Mouse (Mus musculus) forebrain, embryonic 14.5 days (tissue): ENCODE data around the gene Phf21a. TPM values are rescaled to one million over a fixed set of nuclear protein-coding genes. Genes with fewer than 3 reads are reported as not detected.
A peak's percentile ranks its signal among the peaks of the same experiment; 100 is the strongest.

Source experiments
- ATAC-seq: fragments of 200-750 bp; cut with Nextera tagmentation; 2 replicates; pipeline ENCODE4 v1.8.0; 2017; ENCODE audit warnings: mild to moderate bottlenecking, moderate library complexity
- DNase-seq: peaks from one replicate; pipeline ENCODE4 v3.0.0-alpha.2; 2015; ENCODE audit warnings: low spot score
- H3K27ac ChIP-seq: fragments of 300-500 bp; sonication (generic); 2 replicates; pipeline ENCODE4 v1.5.1; 2014; ENCODE audit warnings: low read depth, mild to moderate bottlenecking, control low read depth, low read length, moderate library complexity
- H3K27me3 ChIP-seq: fragments of 300-500 bp; sonication (generic); replicated peaks from 2 replicates; pipeline ENCODE4 v1.6.1; 2014; ENCODE audit warnings: low read length, control low read depth, mixed read lengths; ENCODE audit not compliant: control insufficient read depth, insufficient read depth
- H3K36me3 ChIP-seq: fragments of 300-500 bp; sonication (generic); 2 replicates; pipeline ENCODE4 v1.6.1; 2014; ENCODE audit warnings: low read length, control low read depth; ENCODE audit not compliant: control insufficient read depth, insufficient read depth
- H3K4me1 ChIP-seq: fragments of 300-500 bp; sonication (generic); 2 replicates; pipeline ENCODE4 v1.6.1; 2014; ENCODE audit warnings: antibody characterized with exemption, low read length, control low read depth; ENCODE audit not compliant: control insufficient read depth, insufficient read depth
- H3K4me2 ChIP-seq: fragments of 300-500 bp; sonication (generic); 2 replicates; pipeline ENCODE4 v1.6.1; 2014; ENCODE audit warnings: mild to moderate bottlenecking, control low read depth, low read length
- H3K4me3 ChIP-seq: fragments of 300-500 bp; sonication (generic); 2 replicates; pipeline ENCODE4 v1.5.1; 2014; ENCODE audit warnings: low read depth, low read length, control low read depth
- H3K9ac ChIP-seq: fragments of 300-500 bp; sonication (generic); 2 replicates; pipeline ENCODE4 v1.6.1; 2014; ENCODE audit warnings: mild to moderate bottlenecking, low read length, control low read depth, moderate library complexity
- H3K9me3 ChIP-seq: fragments of 300-500 bp; sonication (generic); replicated peaks from 2 replicates; pipeline ENCODE4 v1.6.1; 2016; ENCODE audit warnings: low read length, control low read depth, mixed read lengths; ENCODE audit not compliant: control insufficient read depth
- WGBS: fragments of 180-500 bp; shearing (Covaris S2); extraction: QIAGEN DNeasy Blood & Tissue Kit; methylation state at CpG from one replicate; pipeline ENCODE4 v1.1.7; 2014; 5-methylcytosine and 5-hydroxymethylcytosine counted together
- polyA plus RNA-seq: library from polyadenylated mRNA; unstranded; fragments of >200 nt; fragmentation: Nextera tagmentation; extraction: Ambion mirVana; gene quantifications from 2 replicates; pipeline ENCODE4 v1.2.1, GENCODE M21; 2014

Gene Phf21a
- polyA plus RNA-seq, 1 experiment from 2014 or later, result 37.5 TPM

GRCm38 (mm10) chr2:92382759-92383158, 289.8 kb downstream of the Phf21a start:
- H3K27ac ChIP-seq, result no peak overlapping the region
- H3K9me3 ChIP-seq, result no peaks in the 10 kb centered on the region
- no peak overlapping the region for H3K4me2 ChIP-seq
- H3K27me3 ChIP-seq, result no peaks in the 10 kb centered on the region
- ATAC-seq (no peak), DNase-seq (no peak)
- peaks cover 98% of the 10 kb centered on the region for H3K36me3 ChIP-seq
- no peak overlapping the region for H3K4me3 ChIP-seq
- 97% methylated on average over 4 of the region's 4 CpGs for WGBS
- no peak overlapping the region for H3K9ac ChIP-seq
- peaks cover 4% of the 10 kb centered on the region for H3K4me1 ChIP-seq

- Histone ChIP-seq H3K4me3 (no peak overlapping the region), H3K27ac (no peak overlapping the region), H3K27me3 (no peaks in the 10 kb centered on the region), H3K4me1 (peaks cover 11% of the 10 kb centered on the region), H3K9ac (no peak overlapping the region), H3K9me3 (no peaks in the 10 kb centered on the region), H3K4me2 (no peak overlapping the region), H3K36me3 (peaks cover 85% of the 10 kb centered on the region)
- 81% methylated on average over 4 of the region's 4 CpGs for WGBS
- ATAC-seq, result no peak
- DNase-seq, result no peak
Observed at GRCm38 (mm10) chr2:92384101-92384500, 291.2 kb downstream of the Phf21a start.

DNA sequence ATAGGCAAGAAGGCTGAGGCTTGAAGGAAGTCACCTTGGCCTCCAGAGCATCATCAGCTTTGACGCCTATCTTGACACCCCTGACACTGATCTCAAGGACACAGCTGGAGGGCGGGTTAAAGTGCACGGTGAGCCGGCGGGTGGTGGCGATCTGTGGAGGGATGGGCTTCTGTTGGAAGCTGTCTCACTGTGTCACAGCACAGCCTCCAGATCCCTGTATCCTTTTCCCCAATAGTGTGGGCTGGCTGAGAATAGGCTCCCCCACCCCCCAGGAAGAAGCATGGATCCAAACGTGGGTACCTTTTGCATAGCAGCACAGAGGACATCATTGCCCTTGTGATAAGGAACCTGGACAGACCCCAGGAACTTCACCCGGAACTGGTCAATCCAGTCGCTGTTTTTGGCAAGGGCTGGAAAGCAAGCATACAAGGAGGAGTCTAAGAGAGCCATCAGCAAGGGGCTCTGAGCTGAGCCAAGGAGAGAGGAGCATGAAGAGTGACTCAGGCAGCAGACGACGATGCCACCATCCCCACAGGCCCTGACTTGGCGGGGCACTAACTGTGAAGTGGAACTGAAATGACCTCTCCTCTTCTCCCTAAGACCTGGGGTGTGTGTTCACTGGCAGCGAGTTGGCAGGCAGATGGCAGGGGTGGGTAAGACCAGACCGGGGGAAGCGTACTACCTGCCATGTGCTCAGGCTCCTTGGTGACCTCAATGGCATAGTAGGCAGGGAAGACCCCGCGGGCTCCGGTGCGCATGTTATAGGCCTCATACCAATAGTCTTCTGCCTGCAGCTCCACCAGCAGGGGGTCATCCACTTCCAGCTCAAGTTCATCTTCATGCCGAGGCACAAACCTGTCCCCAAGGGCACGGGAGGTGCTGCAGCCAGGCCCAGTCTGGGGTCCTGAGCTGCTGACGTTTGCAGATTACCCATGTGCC, 292.5 kb downstream of the Phf21a start:
- no peak for ATAC-seq
- H3K4me3 ChIP-seq, result no peak overlapping the region
- H3K9ac ChIP-seq, result no peak overlapping the region
- peaks cover 19% of the 10 kb centered on the region for H3K4me1 ChIP-seq
- no peak for DNase-seq
- H3K27me3 ChIP-seq, result no peaks in the 10 kb centered on the region
- H3K27ac ChIP-seq, result no peak overlapping the region
- WGBS, result 92% methylated on average over 22 of the region's 22 CpGs
- H3K9me3 ChIP-seq, result no peaks in the 10 kb centered on the region
- H3K4me2 ChIP-seq, result no peak overlapping the region
- peaks cover 72% of the 10 kb centered on the region for H3K36me3 ChIP-seq

GRCm38 (mm10) chr2:92386821-92387570, 294.1 kb downstream of the Phf21a start:
- H3K4me3 ChIP-seq, result 0 out of 2 replicates have a peak overlapping the region, but pooled peaks have one; percentile 79
- no peaks in the 10 kb centered on the region for H3K9me3 ChIP-seq
- no peaks in the 10 kb centered on the region for H3K27me3 ChIP-seq
- DNase-seq, result no peak
- ATAC-seq, result no peak
- H3K27ac ChIP-seq, result no peak overlapping the region
- peaks cover 57% of the 10 kb centered on the region for H3K36me3 ChIP-seq
- peak overlapping the region; percentile 89; the same call in 1 of the 2 replicates for H3K9ac ChIP-seq
- 93% methylated on average over 30 of the region's 30 CpGs for WGBS
- peaks cover 33% of the 10 kb centered on the region for H3K4me1 ChIP-seq
- peak overlapping the region; percentile 84; the same call in 1 of the 2 replicates for H3K4me2 ChIP-seq

DNA sequence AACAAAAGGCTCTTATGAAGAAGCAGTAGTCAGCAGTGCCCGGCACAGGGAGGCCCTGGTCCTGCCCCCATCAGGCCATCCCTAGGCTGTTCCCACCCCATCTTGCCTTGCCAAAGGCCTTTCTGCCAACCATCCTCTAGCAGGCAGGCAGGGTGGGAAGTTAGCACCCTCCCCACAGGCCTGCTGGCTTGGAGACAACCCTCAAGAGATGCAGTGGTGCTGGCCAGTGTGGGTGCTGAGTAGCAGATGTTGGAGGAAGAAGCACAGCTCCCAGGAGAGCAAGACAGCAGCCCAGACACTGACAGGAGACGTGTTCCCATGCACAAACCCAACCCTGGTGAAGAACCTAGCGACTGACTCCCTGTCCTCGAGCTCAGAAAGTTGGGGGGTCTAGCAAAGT, 294.7 kb downstream of the Phf21a start:
- Histone ChIP-seq H3K27ac (0 out of 2 replicates have a peak overlapping the region, but pooled peaks have one; percentile 27), H3K9me3 (no peaks in the 10 kb centered on the region), H3K4me3 (peak overlapping the region; percentile 79), H3K27me3 (no peaks in the 10 kb centered on the region), H3K4me2 (peak overlapping the region; percentile 84), H3K4me1 (peaks cover 39% of the 10 kb centered on the region), H3K9ac (peak overlapping the region; percentile 89), H3K36me3 (peaks cover 50% of the 10 kb centered on the region)
- ATAC-seq, result no peak
- DNase-seq, result no peak
- 74% methylated on average over 4 of the region's 4 CpGs for WGBS

- no peaks in the 10 kb centered on the region for H3K9me3 ChIP-seq
- no peak for DNase-seq
- H3K27ac ChIP-seq, result peak overlapping the region; percentile 82; the same call in 1 of the 2 replicates
- peaks cover 43% of the 10 kb centered on the region for H3K4me1 ChIP-seq
- H3K4me3 ChIP-seq, result peak overlapping the region; percentile 79
- H3K36me3 ChIP-seq, result peaks cover 46% of the 10 kb centered on the region
- 22% methylated on average over 3 of the region's 3 CpGs for WGBS
- no peak for ATAC-seq
- H3K9ac ChIP-seq, result peak overlapping the region; percentile 89
- H3K27me3 ChIP-seq, result no peaks in the 10 kb centered on the region
- peak overlapping the region; percentile 84 for H3K4me2 ChIP-seq
Observed at GRCm38 (mm10) chr2:92388081-92388517, 295.2 kb downstream of the Phf21a start.

GRCm38 (mm10) chr2:92388891-92389641, 296.1 kb downstream of the Phf21a start:
- H3K27ac ChIP-seq, result peak overlapping the region; percentile 82
- no peaks in the 10 kb centered on the region for H3K27me3 ChIP-seq
- WGBS, result under 1% methylated on average over 53 of the region's 62 CpGs
- peak overlapping the region; percentile 89 for H3K9ac ChIP-seq
- H3K9me3 ChIP-seq, result no peaks in the 10 kb centered on the region
- DNase-seq, result peak; percentile 98
- peak overlapping the region; percentile 79 for H3K4me3 ChIP-seq
- peak; percentile 94 for ATAC-seq
- peaks cover 36% of the 10 kb centered on the region for H3K36me3 ChIP-seq
- H3K4me1 ChIP-seq, result peaks cover 43% of the 10 kb centered on the region
- H3K4me2 ChIP-seq, result peak overlapping the region; percentile 84

- Histone ChIP-seq H3K27me3 (no peaks in the 10 kb centered on the region), H3K4me1 (peaks cover 43% of the 10 kb centered on the region), H3K4me2 (peak overlapping the region; percentile 84), H3K9me3 (no peaks in the 10 kb centered on the region), H3K9ac (peak overlapping the region; percentile 89; the same call in 1 of the 2 replicates), H3K27ac (peak overlapping the region; percentile 82), H3K36me3 (peaks cover 30% of the 10 kb centered on the region), H3K4me3 (peak overlapping the region; percentile 79)
- DNase-seq (no peak), ATAC-seq (no peak)
- WGBS, result under 1% methylated on average over 10 of the region's 10 CpGs
Observed at GRCm38 (mm10) chr2:92389645-92390044, 296.7 kb downstream of the Phf21a start.
